Mouse (Mus musculus) adrenal gland, postnatal 10 days (tissue): Measurements from ENCODE around the gene Vps18. TPM values are rescaled to one million over a fixed set of nuclear protein-coding genes. Genes with fewer than 3 reads are reported as not detected.

Source experiments
- DNase-seq: peaks from one replicate; pipeline ENCODE4 v3.0.0; 2021; ENCODE audit warnings: mixed read lengths
- total RNA-seq, 2 experiments: library from RNA; stranded (reverse); gene quantifications; 2 replicates each; pipeline ENCODE4 v1.2.3; 2021

Vps18 gene
- total RNA-seq, 2 experiments from 2014 or later = 16.0 to 17.7 TPM

DNA sequence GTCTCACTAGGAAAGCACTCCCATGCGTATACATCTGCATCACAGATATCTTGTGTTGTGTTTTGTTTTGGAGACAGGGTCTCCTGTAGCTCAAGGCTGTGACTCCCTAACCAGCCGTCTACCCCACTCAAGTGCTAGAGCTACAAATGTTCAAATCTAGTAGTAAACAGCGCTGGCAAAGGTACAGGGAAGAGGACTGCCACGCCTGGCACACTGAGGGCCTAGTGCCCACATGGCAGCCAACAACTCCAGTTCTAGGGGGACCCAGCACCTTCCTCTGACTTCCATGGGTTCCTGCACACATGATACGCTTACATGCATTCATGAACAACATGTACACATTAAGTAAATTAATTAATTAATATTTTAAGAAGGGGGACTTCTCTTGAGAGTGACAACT lies 3.7 kb downstream of the Vps18 start:
- no peak for DNase-seq

- peak; percentile 44 for DNase-seq
Measured at GRCm38 (mm10) chr2:119292852-119293251, 4.3 kb downstream of the Vps18 start.

DNA sequence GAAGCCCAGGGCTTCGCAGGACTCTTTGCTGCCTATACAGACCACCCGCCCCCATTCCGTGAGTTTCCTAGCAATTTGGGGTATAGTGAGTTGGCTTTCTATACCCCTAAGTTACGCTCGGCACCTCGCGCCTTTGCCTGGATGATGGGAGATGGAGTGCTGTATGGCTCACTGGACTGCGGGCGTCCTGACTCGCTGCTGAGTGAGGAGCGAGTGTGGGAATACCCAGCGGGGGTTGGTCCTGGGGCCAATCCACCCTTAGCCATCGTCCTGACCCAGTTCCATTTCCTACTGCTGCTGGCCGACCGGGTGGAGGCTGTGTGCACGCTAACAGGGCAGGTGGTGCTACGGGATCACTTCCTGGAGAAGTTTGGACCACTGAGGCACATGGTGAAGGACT lies 4.8 kb downstream of the Vps18 start:
- DNase-seq = no peak

DNA sequence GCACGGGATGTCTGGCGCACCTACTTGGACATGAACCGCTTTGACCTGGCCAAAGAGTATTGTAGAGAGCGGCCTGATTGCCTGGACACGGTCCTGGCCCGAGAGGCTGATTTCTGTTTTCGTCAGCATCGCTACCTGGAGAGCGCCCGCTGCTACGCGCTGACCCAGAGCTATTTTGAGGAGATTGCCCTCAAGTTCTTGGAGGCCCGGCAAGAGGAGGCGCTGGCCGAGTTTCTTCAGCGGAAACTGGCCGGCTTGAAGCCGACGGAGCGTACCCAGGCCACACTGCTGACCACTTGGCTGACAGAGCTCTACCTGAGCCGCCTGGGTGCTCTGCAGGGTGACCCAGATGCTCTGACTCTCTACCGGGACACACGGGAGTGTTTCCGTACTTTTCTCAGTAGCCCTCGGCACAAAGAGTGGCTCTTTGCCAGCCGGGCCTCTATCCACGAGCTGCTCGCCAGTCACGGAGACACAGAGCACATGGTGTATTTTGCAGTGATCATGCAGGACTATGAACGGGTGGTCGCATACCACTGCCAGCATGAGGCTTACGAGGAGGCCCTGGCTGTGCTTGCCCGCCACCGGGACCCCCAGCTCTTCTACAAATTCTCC lies 5.3 kb downstream of the Vps18 start:
- no peak for DNase-seq

DNA sequence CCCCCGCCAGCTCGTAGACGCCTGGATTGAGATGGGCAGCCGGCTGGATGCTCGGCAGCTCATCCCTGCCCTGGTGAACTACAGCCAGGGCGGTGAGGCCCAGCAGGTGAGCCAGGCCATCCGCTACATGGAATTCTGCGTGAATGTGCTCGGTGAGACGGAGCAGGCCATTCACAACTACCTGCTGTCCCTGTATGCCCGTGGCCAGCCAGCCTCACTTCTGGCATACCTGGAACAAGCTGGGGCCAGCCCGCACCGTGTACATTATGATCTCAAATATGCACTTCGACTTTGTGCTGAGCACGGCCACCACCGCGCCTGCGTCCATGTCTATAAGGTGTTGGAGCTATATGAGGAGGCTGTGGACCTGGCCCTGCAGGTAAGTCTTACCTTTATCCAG lies 5.9 kb downstream of the Vps18 start:
- DNase-seq = no peak

DNA sequence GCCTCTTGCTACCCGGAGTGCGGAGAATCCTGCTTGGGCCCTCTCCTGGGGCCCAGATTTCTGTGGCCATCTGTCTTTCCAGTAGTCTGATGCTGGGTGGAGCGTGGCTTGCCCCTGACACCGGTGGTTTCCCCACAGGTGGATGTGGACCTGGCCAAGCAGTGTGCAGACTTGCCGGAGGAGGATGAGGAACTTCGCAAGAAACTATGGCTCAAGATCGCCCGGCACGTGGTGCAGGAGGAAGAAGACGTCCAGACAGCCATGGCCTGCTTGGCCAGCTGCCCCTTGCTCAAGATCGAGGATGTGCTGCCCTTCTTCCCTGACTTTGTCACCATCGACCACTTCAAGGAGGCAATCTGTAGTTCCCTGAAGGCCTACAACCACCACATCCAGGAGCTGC lies 8.2 kb downstream of the Vps18 start:
- no peak for DNase-seq

GRCm38 (mm10) chr2:119297506-119297905 lies 9.0 kb downstream of the Vps18 start:
- DNase-seq = no peak

DNA sequence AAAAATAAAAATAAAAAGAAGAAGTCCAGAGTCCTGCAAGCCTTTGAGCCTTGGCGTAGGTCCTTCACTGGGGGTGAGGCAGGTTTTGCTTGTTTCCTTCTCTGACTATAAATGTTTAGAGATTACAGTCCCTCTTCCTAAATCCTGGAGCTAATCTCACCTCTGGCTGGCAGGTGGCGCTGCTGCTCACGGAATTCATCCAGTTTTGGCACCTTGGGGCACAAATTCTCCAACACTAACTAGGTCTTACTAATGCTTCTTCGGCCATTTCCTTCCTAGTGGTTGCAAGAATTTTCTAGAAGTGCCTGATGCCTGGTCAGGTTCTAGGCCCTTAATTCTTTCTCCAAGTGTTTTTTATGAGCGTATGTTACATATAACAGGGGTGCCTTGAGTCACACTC lies 9.8 kb downstream of the Vps18 start:
- peak; percentile 82 for DNase-seq

GRCm38 (mm10) chr2:119298839-119299238 lies 10.3 kb downstream of the Vps18 start:
- DNase-seq = no peak

GRCm38 (mm10) chr2:119299981-119300818 lies 11.7 kb downstream of the Vps18 start:
- peak; percentile 93 for DNase-seq

- DNase-seq = peak; percentile 61
Measured at GRCm38 (mm10) chr2:119300819-119301493, 12.4 kb downstream of the Vps18 start.

GRCm38 (mm10) chr2:119302876-119303275 lies 14.3 kb downstream of the Vps18 start:
- peak; percentile 69 for DNase-seq

DNA sequence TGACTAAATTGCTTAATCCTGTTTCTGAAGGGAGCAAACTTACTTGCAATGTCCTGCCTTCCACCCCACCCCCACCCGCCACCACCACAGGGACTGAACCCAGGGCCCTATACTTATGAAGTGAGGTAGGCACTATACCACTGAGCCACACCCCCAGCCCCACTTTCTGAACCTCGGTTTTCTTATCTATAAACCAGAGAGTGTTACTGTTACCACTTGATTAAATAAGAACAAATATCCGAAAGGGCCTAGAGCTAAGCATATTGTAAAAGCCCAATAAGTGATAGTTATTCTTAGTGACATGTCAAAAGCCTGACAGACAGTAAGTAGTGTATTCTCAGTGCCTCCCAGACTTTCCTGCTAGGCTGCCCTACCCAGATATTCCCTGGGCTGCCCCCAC lies 15.9 kb downstream of the Vps18 start:
- DNase-seq = no peak

GRCm38 (mm10) chr2:119304798-119305208 lies 16.3 kb downstream of the Vps18 start:
- peak; percentile 54 for DNase-seq

GRCm38 (mm10) chr2:119311544-119311943 lies 23.0 kb downstream of the Vps18 start:
- peak; percentile 68 for DNase-seq

DNA sequence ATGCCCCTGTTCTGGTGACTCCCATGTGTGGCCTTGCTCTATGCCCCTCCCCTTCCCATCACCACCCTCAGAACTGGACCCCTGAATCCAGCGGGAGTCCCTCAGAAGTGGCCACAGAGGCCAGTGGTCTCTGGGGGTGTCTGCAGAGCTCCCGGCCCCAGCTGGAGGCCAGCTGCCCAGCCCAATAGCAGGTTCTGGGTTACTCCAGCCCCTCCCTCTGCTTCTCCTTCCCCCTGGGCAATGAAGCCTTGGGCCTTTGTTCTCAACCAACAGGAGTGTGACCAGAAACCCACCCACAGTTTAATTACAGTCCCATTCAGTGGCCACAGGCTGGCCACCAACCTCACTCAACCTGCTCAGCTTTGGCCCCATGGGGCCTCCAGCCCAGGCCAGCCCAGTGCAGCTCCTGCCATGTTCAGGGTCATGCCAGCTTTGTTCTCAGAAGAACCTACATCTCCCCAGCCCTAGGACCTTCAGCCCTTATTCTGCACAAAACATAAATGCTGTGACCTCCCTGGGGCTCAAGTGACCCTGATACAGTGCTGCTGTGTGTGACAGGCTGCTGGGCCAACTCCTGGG lies 23.9 kb downstream of the Vps18 start:
- no peak for DNase-seq

GRCm38 (mm10) chr2:119313780-119314479 lies 25.4 kb downstream of the Vps18 start:
- no peak for DNase-seq

DNA sequence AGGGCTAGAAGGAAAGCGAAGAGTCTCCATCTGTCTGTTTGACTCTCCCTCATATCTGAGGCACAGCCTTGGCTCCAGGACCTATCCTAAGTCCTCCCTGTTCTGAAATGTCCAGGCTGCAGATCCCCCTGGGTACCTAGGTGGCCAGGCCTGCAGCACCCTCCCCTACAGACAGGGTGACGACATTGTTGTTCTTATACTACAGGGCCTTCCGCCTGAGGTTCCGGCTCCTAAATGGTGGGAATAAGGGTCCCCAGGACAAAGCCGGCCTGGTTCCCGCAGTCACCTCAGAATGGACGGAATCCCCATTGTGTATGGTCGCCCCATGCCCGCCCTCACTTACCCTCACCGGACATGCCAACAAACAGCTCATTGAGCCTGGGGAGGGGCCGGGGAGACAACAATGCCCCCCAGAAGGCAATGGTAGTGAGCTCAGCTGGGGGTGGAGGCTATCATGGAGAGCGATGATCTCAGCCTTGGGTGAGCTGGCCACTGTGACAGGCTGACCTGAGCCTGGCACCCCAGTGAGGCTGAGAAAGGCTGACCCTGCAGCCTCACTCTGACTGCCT lies 26.3 kb downstream of the Vps18 start:
- no peak for DNase-seq

DNA sequence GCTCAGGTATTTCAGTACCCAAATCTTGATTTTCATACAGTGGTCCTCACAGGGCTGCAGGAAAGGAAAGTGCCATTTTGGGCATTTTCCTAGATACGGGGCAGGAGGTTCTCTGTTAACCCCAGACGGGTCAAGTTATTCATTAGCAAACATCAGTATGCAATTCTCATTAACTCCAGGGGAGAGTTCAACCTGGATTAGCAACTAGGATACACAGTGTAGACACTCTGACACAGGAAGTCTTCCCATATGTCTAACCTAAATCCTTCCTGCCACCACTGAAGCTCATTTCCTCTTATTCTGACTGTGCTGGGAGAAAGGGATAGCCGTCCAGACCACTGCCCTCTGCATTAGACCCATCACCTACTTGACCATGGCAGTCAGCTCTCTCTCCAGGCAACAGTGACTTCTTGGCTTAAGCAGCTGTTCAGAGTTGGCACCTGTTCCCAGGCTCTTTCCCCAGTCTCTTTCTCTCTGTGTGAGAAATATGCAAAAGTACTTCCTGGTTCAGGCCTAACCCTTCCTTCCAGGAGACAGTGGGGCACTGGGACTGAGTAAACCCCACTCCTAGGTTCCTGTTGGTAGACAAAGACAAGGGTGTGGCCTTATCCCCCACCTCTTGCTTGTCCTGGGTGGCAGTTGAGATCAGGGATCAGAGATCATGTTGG lies 29.6 kb downstream of the Vps18 start:
- peak; percentile 47 for DNase-seq

- peak; percentile 17 for DNase-seq
Measured at GRCm38 (mm10) chr2:119320571-119320970, 32.0 kb downstream of the Vps18 start.
